Mouse (Mus musculus) cerebral cortex, adult 2 months (tissue): ENCODE data around the gene Zswim4.

Experiments used
- WGBS: fragments of 180-500 bp; shearing (Covaris S2); methylation state at CpG from one replicate; pipeline ENCODE4 v1.1.7; 2018; 5-methylcytosine and 5-hydroxymethylcytosine counted together

Gene Zswim4

GRCm38 (mm10) chr8:84200652-84201544 is 36.0 kb downstream of the Zswim4 start:
- WGBS: 10% methylated on average over 67 of the region's 70 CpGs

- 20% methylated on average over 8 of the region's 8 CpGs for WGBS
Observed at GRCm38 (mm10) chr8:84200126-84200555, 36.7 kb downstream of the Zswim4 start.

GRCm38 (mm10) chr8:84199348-84200125 is 37.3 kb downstream of the Zswim4 start:
- 60% methylated on average over 11 of the region's 11 CpGs for WGBS

- WGBS: 43% methylated on average over 4 of the region's 4 CpGs
Observed at GRCm38 (mm10) chr8:84198871-84199270, 38.0 kb downstream of the Zswim4 start.

- WGBS: 5% methylated on average over 30 of the region's 30 CpGs
Observed at GRCm38 (mm10) chr8:84197922-84198774, 38.7 kb downstream of the Zswim4 start.

GRCm38 (mm10) chr8:84197141-84197921 is 39.5 kb downstream of the Zswim4 start:
- 7% methylated on average over 43 of the region's 43 CpGs for WGBS

GRCm38 (mm10) chr8:84194224-84194743 is 42.6 kb downstream of the Zswim4 start:
- 83% methylated on average over 3 of the region's 3 CpGs for WGBS

- WGBS: 91% methylated on average over 5 of the region's 5 CpGs
Observed at GRCm38 (mm10) chr8:84193566-84193965, 43.3 kb downstream of the Zswim4 start.

GRCm38 (mm10) chr8:84193161-84193560 is 43.7 kb downstream of the Zswim4 start:
- 82% methylated on average over 4 of the region's 4 CpGs for WGBS

GRCm38 (mm10) chr8:84192555-84192954 is 44.3 kb downstream of the Zswim4 start:
- 6% methylated on average over 33 of the region's 33 CpGs for whole genome bisulfite sequencing

- 22% methylated on average over 13 of the region's 13 CpGs for WGBS
Observed at GRCm38 (mm10) chr8:84192023-84192422, 44.8 kb downstream of the Zswim4 start.

- WGBS: 97% methylated on average over 7 of the region's 7 CpGs
Observed at GRCm38 (mm10) chr8:84190191-84190867, 46.5 kb downstream of the Zswim4 start.

- 63% methylated on average over 4 of the region's 4 CpGs for WGBS
Observed at GRCm38 (mm10) chr8:84189603-84190002, 47.3 kb downstream of the Zswim4 start.

GRCm38 (mm10) chr8:84188671-84189070 is 48.2 kb downstream of the Zswim4 start:
- WGBS: 96% methylated on average over 10 of the region's 10 CpGs

- 10% methylated on average over 21 of the region's 21 CpGs for WGBS
Observed at GRCm38 (mm10) chr8:84187065-84187755, 49.6 kb downstream of the Zswim4 start.

- 1% methylated on average over 12 of the region's 12 CpGs for WGBS
Observed at GRCm38 (mm10) chr8:84186547-84186946, 50.3 kb downstream of the Zswim4 start.

GRCm38 (mm10) chr8:84185117-84185516 is 51.7 kb downstream of the Zswim4 start, which contains the start of gene Nanos3:
Gene Nanos3, minus strand, starts transcription at chr8:84185217.
- WGBS: 97% methylated on average over 7 of the region's 7 CpGs

- WGBS: 24% methylated on average over 21 of the region's 21 CpGs
Observed at GRCm38 (mm10) chr8:84184085-84185043, 52.5 kb downstream of the Zswim4 start.
